Mouse (Mus musculus) megakaryocyte, embryonic 14.5 days (primary cell): Measurements from ENCODE around the gene Mpdz. TPM values are rescaled to one million over a fixed set of nuclear protein-coding genes. Genes with fewer than 3 reads are reported as not detected.

Experiments used
- H3K27me3 ChIP-seq: replicated peaks from 2 replicates; pipeline ENCODE3; 2012; ENCODE audit warnings: inconsistent platforms
- H3K36me3 ChIP-seq: replicated peaks from 2 replicates; pipeline ENCODE3; 2012; ENCODE audit warnings: low read length, inconsistent platforms, mixed read lengths
- H3K4me1 ChIP-seq: 2 replicates; pipeline ENCODE4 v1.6.1; 2012; ENCODE audit warnings: inconsistent platforms
- H3K4me3 ChIP-seq: replicated peaks from 2 replicates; pipeline ENCODE3; 2012; ENCODE audit warnings: moderate library complexity, mild to moderate bottlenecking, inconsistent platforms
- H3K9me3 ChIP-seq: 2 replicates; pipeline ENCODE4 v1.6.1; 2012; ENCODE audit warnings: inconsistent platforms
- FLI1 ChIP-seq: IDR thresholded peaks from 2 replicates; pipeline ENCODE4 v1.6.1; 2012; ENCODE audit warnings: low read length, inconsistent platforms, mixed read lengths
- GATA1 ChIP-seq: IDR thresholded peaks from 3 replicates; pipeline ENCODE4 v1.6.1; 2012; ENCODE audit warnings: mixed read lengths, low read length, inconsistent platforms, borderline replicate concordance
- polyA plus RNA-seq: library from polyadenylated mRNA; stranded (reverse); fragments of >175 nt; gene quantifications from 2 replicates; pipeline ENCODE4 v1.2.3, GENCODE M21; 2012; ENCODE audit warnings: low replicate concordance; ENCODE audit not compliant: insufficient read depth

Mpdz gene
- polyA plus RNA-seq, 1 experiment: not detected

DNA sequence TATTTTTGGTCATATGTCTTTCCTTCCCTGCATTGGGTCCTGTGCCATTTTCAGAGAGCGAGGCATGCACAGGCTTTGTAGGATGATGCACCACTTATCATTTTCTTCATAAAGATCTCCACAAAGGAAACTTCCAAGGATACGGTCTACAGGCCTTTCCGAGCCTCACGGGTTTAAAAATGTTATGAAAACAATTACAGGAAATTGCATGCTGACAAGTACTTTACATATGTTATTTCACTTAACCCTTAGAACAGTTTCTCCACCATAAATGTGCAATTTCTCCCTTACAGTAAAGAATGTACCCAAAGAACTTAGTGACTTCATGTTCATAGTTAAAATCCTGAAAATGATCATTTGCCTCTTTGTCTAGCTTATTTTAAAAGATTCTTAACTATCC lies 144.2 kb downstream of the Mpdz start:
- Histone ChIP-seq H3K4me3 (no peak overlapping the region), H3K4me1 (no peaks in the 10 kb centered on the region), H3K27me3 (no peaks in the 10 kb centered on the region), H3K36me3 (no peaks in the 10 kb centered on the region), H3K9me3 (peaks cover 14% of the 10 kb centered on the region)
- TF ChIP-seq GATA1 (no peak), FLI1 (no peak)

- Histone ChIP-seq H3K36me3 (no peaks in the 10 kb centered on the region), H3K4me1 (no peaks in the 10 kb centered on the region), H3K27me3 (no peaks in the 10 kb centered on the region), H3K9me3 (0 out of 2 replicates have a peak, but pooled peaks cover 8% of the 10 kb centered on the region), H3K4me3 (no peak overlapping the region)
- no peak for TF ChIP-seq GATA1
- no peak for TF ChIP-seq FLI1
Observed at GRCm38 (mm10) chr4:81293309-81293708, 149.3 kb downstream of the Mpdz start.

DNA sequence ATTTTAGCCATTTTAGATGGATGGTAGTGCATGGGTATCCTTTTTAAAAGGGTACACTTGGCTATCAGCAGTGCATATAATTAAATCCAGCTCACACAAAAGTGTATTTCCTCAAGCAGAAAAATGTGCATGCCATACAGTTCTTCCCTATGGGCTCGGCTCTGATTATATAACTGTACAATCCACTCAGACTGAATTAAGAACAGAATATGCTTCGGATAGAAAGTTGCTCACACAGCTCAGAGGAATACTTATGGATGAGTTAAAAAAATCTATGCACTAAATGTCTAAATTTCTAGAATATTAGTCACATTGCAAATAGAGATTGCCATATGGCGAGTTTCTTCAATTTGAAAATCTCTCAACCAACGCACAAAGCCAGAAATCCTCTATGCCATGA lies 157.1 kb downstream of the Mpdz start:
- Histone ChIP-seq H3K36me3 (no peaks in the 10 kb centered on the region), H3K9me3 (no peaks in the 10 kb centered on the region)

GRCm38 (mm10) chr4:81283611-81284010 lies 159.0 kb downstream of the Mpdz start:
- H3K36me3 ChIP-seq: no peaks in the 10 kb centered on the region
- H3K9me3 ChIP-seq: no peaks in the 10 kb centered on the region
- TF ChIP-seq GATA1 (no peak), FLI1 (no peak)
- H3K4me3 ChIP-seq: no peak overlapping the region
- no peaks in the 10 kb centered on the region for H3K27me3 ChIP-seq
- no peaks in the 10 kb centered on the region for H3K4me1 ChIP-seq

More for the DNA sequence above, 157.1 kb downstream of the Mpdz start:
- H3K4me3 ChIP-seq: no peak overlapping the region
- no peaks in the 10 kb centered on the region for H3K27me3 ChIP-seq
- H3K4me1 ChIP-seq: no peaks in the 10 kb centered on the region
- TF ChIP-seq FLI1: no peak
- no peak for TF ChIP-seq GATA1

DNA sequence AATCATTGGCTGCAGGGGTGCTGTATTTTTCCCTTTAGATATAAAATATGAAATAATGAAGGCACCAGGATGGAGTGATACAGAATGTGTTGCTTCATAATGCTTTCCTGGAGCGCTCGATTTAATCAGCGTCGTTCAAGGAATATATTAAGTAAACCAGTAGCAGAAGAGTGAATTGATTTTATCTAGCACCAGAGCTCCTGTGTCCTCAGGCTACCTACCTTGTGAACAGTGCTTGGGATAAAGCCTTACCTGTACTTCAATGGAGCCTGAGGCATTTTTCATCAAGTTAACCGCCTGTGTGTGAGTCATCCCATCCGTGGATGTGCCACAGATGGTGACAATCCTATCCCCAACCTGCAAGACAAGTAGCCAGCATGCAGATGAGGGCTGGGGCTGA lies 159.5 kb downstream of the Mpdz start:
- Histone ChIP-seq H3K4me3 (no peak overlapping the region), H3K9me3 (no peaks in the 10 kb centered on the region), H3K36me3 (no peaks in the 10 kb centered on the region), H3K4me1 (no peaks in the 10 kb centered on the region), H3K27me3 (no peaks in the 10 kb centered on the region)
- TF ChIP-seq GATA1: no peak
- TF ChIP-seq FLI1: no peak

DNA sequence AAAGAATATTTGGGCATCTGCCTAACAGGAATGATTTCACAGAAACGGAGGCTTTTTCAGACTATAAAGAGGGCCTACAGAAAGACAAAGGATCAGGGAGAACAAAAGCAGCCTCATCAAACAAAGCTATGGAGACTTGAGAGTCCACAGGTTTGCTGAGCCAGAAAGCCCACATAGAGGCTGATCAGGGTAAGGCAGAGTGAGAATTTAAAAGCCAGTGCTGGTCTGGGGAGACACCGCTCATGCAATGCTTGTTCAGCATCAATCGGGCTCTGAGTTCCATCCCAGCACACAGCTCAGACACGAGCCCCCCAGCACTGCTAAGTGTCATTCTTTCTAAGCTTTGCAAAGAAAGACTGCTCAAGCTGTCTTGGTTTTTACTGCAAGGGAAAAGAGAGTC lies 162.5 kb downstream of the Mpdz start:
- H3K9me3 ChIP-seq: no peaks in the 10 kb centered on the region
- no peaks in the 10 kb centered on the region for H3K4me1 ChIP-seq
- TF ChIP-seq GATA1 (no peak), FLI1 (no peak)
- H3K4me3 ChIP-seq: no peak overlapping the region
- no peaks in the 10 kb centered on the region for H3K27me3 ChIP-seq
- no peaks in the 10 kb centered on the region for H3K36me3 ChIP-seq

- no peaks in the 10 kb centered on the region for H3K4me1 ChIP-seq
- TF ChIP-seq FLI1 (no peak), GATA1 (no peak)
- no peak overlapping the region for H3K4me3 ChIP-seq
- no peaks in the 10 kb centered on the region for H3K36me3 ChIP-seq
- H3K27me3 ChIP-seq: no peaks in the 10 kb centered on the region
- H3K9me3 ChIP-seq: peaks cover 3% of the 10 kb centered on the region; the same call in 1 of the 2 replicates
Observed at GRCm38 (mm10) chr4:81279451-81279850, 163.2 kb downstream of the Mpdz start.

DNA sequence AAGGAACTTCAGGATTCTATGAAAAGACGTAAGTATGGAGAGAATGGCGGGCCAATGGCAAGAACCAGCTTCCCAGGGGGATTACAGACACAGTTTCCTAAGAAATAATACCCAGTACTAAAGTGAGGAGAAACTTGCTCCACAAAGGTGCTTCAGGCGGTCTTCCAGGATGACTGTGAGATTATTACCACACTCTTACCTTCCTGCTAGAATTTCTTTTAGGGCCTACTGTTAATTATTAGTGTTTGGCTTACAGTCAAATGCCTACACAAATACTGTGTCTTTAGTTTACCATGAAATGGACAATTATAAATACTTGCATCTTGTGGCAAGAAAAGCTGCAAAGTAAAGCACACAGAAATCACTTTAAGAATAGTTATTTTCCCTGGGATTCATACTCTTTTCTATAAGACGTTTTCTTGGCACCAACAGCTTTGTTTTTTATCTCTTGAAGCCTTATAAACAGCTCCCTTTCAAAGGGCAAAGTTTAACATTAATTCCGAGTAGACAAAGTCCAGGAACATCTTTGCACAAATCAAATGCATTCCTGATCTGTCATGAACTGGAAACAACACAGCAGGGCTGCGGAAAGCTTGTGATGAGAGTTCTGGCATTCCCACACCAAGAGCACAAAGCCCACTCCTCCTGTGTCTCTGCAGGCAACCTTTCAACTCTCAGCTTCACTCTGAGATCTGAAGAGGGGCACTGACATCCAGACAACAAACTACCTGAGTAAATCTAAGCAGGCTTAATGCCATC lies 166.5 kb downstream of the Mpdz start:
- no peaks in the 10 kb centered on the region for H3K4me1 ChIP-seq
- H3K27me3 ChIP-seq: no peaks in the 10 kb centered on the region
- no peak for TF ChIP-seq GATA1
- no peak for TF ChIP-seq FLI1
- peaks cover 4% of the 10 kb centered on the region; the same call in 1 of the 2 replicates for H3K9me3 ChIP-seq
- no peaks in the 10 kb centered on the region for H3K36me3 ChIP-seq
- H3K4me3 ChIP-seq: no peak overlapping the region

GRCm38 (mm10) chr4:81273067-81273466 lies 169.5 kb downstream of the Mpdz start:
- no peaks in the 10 kb centered on the region for H3K36me3 ChIP-seq
- H3K4me3 ChIP-seq: no peak overlapping the region
- no peaks in the 10 kb centered on the region for H3K4me1 ChIP-seq
- H3K27me3 ChIP-seq: no peaks in the 10 kb centered on the region
- no peak for TF ChIP-seq FLI1
- TF ChIP-seq GATA1: no peak
- H3K9me3 ChIP-seq: peaks cover 6% of the 10 kb centered on the region

DNA sequence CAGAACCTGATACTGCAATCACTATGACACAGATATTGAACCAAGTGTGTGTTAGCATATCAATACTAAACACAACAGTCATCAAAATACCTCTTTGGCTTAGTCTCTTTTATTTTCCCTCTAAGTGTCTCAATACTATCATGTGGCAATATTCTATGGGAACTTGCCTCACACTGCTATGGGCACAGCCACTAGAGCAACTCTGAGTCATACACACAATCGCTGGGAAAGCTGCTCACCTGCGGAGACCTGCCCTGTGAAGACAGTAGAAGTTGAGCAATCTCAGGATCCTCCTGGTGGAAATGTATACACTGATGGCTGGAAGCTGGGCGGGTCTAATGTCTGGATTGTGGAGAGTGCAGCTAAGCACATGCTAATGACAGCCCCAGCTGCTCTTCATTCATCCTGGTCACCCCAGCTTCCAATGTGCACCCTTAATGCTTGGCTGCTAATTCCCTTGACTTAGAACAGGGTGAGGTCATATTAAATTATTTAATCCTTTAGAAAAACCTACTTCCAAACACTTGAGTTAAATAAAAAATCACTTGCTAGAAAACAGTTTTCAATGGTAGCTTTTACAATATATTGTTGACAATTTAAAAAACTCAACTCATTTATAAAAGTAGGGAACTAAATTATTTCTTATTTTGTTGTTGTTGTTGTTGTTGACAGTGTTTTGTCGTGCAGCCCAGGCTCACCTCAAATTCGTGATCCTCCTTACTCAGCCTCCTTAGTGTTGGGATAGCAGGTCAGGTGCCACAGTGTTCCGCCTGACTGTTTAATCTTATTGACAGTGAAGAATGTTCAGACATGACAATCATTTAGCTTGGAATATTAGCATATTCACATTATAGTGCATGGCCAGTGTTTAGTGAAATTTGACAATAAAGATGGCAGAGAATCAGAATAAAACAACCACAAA lies 189.5 kb downstream of the Mpdz start:
- Histone ChIP-seq H3K4me1 (no peaks in the 10 kb centered on the region), H3K27me3 (no peaks in the 10 kb centered on the region), H3K36me3 (no peaks in the 10 kb centered on the region), H3K4me3 (no peak overlapping the region), H3K9me3 (no peaks in the 10 kb centered on the region)
- no peak for TF ChIP-seq FLI1
- no peak for TF ChIP-seq GATA1
